Mouse (Mus musculus) testis, postnatal 14 days (tissue): ENCODE data around the gene Zfand2b.
A peak's percentile ranks its signal among the peaks of the same experiment; 100 is the strongest.

Experiments
- DNase-seq: peaks from one replicate; pipeline ENCODE4 v3.0.0; 2021; ENCODE audit warnings: low spot score

Zfand2b gene

GRCm38 (mm10) chr1:75168472-75169464 is at the start of gene Zfand2b:
Gene Zfand2b (plus strand): TSS chr1:75168646.
- peak; percentile 94 for DNase-seq

GRCm38 (mm10) chr1:75122211-75122610 is 46.2 kb upstream of the Zfand2b start:
- no peak for DNase-seq

- DNase-seq: peak; percentile 93
These were observed 43.8 kb upstream of the Zfand2b start, which contains the start of gene Nhej1 for GRCm38 (mm10) chr1:75124346-75125321. Gene Nhej1 (minus strand): TSS chr1:75125200.

- DNase-seq: no peak
These were observed 43.0 kb upstream of the Zfand2b start for GRCm38 (mm10) chr1:75125418-75125817.

- DNase-seq: no peak
These were observed 39.8 kb upstream of the Zfand2b start for GRCm38 (mm10) chr1:75128641-75129040.

- no peak for DNase-seq
These were observed 34.8 kb upstream of the Zfand2b start, which contains the start of gene Slc23a3 for GRCm38 (mm10) chr1:75133421-75134207. Gene Slc23a3 (minus strand): TSS chr1:75133890.

GRCm38 (mm10) chr1:75136293-75136692 is 32.2 kb upstream of the Zfand2b start:
- DNase-seq: no peak

GRCm38 (mm10) chr1:75136730-75137129 is 31.7 kb upstream of the Zfand2b start:
- no peak for DNase-seq

GRCm38 (mm10) chr1:75138448-75138847 is 30.0 kb upstream of the Zfand2b start:
- DNase-seq: no peak

GRCm38 (mm10) chr1:75140601-75141190 is 27.8 kb upstream of the Zfand2b start:
- DNase-seq: no peak

GRCm38 (mm10) chr1:75141486-75142190 is 26.8 kb upstream of the Zfand2b start:
- peak; percentile 65 for DNase-seq

- peak; percentile 95 for DNase-seq
These were observed 25.9 kb upstream of the Zfand2b start, which contains the start of the genes Cnppd1 and Retreg2 for GRCm38 (mm10) chr1:75142301-75143261. Gene Cnppd1 (minus strand): TSS chr1:75142711. Gene Retreg2 (plus strand): TSS chr1:75142778.

- DNase-seq: no peak
These were observed 22.9 kb upstream of the Zfand2b start for GRCm38 (mm10) chr1:75145589-75145988.

GRCm38 (mm10) chr1:75147411-75148135 is 20.9 kb upstream of the Zfand2b start:
- DNase-seq: no peak

- no peak for DNase-seq
These were observed 19.7 kb upstream of the Zfand2b start for GRCm38 (mm10) chr1:75148727-75149126.

- no peak for DNase-seq
These were observed 12.6 kb upstream of the Zfand2b start for GRCm38 (mm10) chr1:75155837-75156236.

GRCm38 (mm10) chr1:75158990-75159389 is 9.5 kb upstream of the Zfand2b start:
- DNase-seq: no peak

- DNase-seq: no peak
These were observed 8.7 kb upstream of the Zfand2b start for GRCm38 (mm10) chr1:75159540-75160255.
